Mouse (Mus musculus) thymus, adult 2 months (tissue): Measurements from ENCODE around the gene Grb7.

ENCODE experiments used
- CTCF ChIP-seq: fragments of 200-500 bp; IDR thresholded peaks from 2 replicates; pipeline ENCODE4 v1.5.1; 2012; ENCODE audit warnings: mild to moderate bottlenecking, control low read depth, low read length, moderate library complexity, borderline replicate concordance; ENCODE audit not compliant: control insufficient read depth, poor library complexity, insufficient read depth; ENCODE audit errors: extremely low read depth
- POLR2A ChIP-seq: fragments of 200-500 bp; IDR thresholded peaks from 2 replicates; pipeline ENCODE4 v1.6.1; 2012; ENCODE audit warnings: mild to moderate bottlenecking, low read length, control low read depth, moderate library complexity; ENCODE audit not compliant: control insufficient read depth, poor library complexity, insufficient read depth; ENCODE audit errors: extremely low read depth

DNA sequence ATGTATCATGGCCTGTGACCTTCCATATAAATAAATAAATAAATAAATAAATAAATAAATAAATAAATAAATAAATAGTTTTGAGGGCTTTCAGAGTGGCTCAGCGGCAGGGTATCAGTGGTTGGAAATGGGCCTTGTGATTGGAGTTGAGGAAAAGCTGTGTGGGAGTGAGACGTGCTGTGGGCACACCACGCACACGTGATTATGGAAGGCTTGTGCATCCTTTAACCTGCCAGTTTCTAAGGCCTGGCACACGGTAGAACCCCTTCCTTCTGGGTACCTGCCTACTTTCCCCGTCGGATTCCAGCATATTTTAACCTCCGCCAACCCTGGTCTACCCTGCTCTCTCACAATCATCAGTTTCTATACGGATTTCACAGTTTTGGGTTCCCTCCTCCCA is 10.8 kb downstream of the Grb7 start:
- no peak for TF ChIP-seq CTCF
- no peak for TF ChIP-seq POLR2A
